Mouse (Mus musculus): ENCODE measurements around the gene Zc3h6. TPM values are rescaled to one million over a fixed set of nuclear protein-coding genes. Genes with fewer than 3 reads are reported as not detected.

Zc3h6 gene
- polyA plus RNA-seq, 1 experiment: 5.4 TPM

DNA sequence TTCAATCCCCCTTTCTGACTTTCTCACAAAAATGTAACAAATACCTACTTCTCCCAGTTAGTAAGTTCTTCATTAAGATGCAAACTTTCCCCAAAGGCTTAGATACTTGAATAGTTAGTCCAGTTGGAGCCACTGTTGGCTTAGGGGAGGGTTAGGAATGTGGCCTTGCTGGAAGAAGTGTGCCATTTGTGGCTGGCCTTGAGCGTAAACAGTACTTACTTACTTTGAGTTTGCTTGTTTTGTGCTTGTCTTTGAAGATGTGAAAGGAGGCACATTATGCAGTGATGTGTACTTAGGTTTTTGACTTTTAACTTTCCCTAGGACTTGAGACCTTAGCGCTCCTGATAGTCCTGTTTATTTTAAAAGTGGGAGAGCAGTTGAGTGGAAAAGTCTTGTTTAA, 52.9 kb downstream of the Zc3h6 start:
- Histone ChIP-seq H3K4me1 (ENCODE audit: control insufficient read depth, insufficient read depth, low read length) (peaks cover 2% of the 10 kb centered on the region; the same call in 1 of the 2 replicates), H3K27ac (ENCODE audit: insufficient read depth, low read depth, low read length) (no peak overlapping the region), H3K4me3 (ENCODE audit: insufficient read depth, low read length) (no peak overlapping the region)
- TF ChIP-seq POLR2A (IDR thresholded peaks at IDR 0.05; ENCODE audit: borderline replicate concordance, low read depth, low read length): no peak
- TF ChIP-seq CTCF (IDR thresholded peaks at IDR 0.05; ENCODE audit: low read depth, low read length): no peak

DNA sequence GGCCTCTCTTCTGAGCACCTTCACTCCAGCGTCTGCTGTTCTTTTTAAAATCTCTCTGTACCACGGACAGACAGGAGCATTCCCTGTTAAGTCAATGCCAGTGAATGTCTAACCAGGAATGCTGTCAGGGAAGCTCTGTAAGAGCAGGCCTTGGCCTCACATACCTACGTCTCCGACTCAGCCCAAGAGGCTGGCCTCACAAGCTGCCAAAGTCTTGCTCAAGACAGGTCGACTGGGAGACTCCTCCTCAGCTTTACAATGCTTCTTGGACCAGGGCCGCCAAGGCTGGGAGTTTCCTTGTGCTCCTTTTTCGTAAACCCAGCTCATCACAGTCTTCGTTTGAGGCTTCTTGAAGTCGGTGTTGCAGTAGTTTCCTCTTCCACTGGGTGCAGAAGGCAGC, 57.6 kb downstream of the Zc3h6 start:
- H3K4me3 ChIP-seq (ENCODE audit: insufficient read depth, low read length): no peak overlapping the region
- no peaks in the 10 kb centered on the region for H3K4me1 ChIP-seq (ENCODE audit: control insufficient read depth, insufficient read depth, low read length)
- TF ChIP-seq POLR2A (IDR thresholded peaks at IDR 0.05; ENCODE audit: borderline replicate concordance, low read depth, low read length): no peak
- no peak for TF ChIP-seq CTCF (IDR thresholded peaks at IDR 0.05; ENCODE audit: low read depth, low read length)
- H3K27ac ChIP-seq (ENCODE audit: insufficient read depth, low read depth, low read length): no peak overlapping the region

DNA sequence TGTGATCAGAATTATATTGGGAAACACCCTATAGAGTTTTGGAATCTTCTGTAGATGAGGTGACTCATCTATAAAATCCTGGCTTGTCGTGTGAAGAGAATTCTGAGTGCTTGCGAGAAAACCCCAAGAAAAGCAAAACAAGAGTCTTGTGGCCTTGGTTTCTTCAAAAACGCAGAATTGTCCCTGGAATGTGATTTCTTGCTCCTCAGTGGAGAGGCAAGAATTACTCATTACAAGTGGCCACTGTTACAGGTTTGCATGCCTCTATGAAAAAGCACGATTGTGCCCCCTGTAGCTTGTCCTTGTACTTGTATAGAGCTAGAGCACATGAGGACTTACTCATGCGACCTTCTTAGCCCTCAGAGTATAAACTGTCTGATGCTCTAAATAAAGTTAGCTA, 68.2 kb downstream of the Zc3h6 start:
- Histone ChIP-seq H3K4me1 (ENCODE audit: control insufficient read depth, insufficient read depth, low read length) (peaks cover 2% of the 10 kb centered on the region), H3K4me3 (ENCODE audit: insufficient read depth, low read length) (no peak overlapping the region), H3K27ac (ENCODE audit: insufficient read depth, low read depth, low read length) (no peak overlapping the region)
- TF ChIP-seq POLR2A (IDR thresholded peaks at IDR 0.05; ENCODE audit: borderline replicate concordance, low read depth, low read length): no peak
- TF ChIP-seq CTCF (IDR thresholded peaks at IDR 0.05; ENCODE audit: low read depth, low read length): no peak

DNA sequence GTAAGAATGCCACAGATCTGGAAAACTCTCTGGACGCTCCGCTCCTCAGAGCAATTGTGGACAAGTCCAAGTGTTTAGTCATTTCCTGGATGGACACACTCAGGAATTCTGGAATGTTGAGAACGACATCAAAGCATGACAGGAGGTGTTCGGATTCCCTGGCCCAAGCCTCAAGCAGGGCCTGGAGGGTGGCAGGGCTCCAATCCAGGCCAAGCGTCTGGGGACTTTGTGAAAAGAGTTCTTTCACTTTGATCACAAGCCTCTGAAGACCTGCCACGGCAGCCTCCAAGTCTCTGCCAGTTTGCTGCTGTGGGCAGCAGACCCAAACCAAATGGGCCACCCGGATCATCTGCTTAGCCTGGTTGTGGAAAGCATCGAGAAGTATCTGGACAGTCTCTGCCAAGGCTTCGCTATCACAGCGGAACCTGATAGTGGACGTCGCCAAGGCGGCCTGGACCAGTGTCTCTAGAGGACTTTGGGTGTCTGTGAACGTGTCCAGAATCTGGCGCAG, 71.3 kb downstream of the Zc3h6 start:
- H3K4me1 ChIP-seq (ENCODE audit: control insufficient read depth, insufficient read depth, low read length): peaks cover 8% of the 10 kb centered on the region
- TF ChIP-seq CTCF (IDR thresholded peaks at IDR 0.05; ENCODE audit: low read depth, low read length) (no peak), POLR2A (IDR thresholded peaks at IDR 0.05; ENCODE audit: borderline replicate concordance, low read depth, low read length) (no peak)
- no peak overlapping the region for H3K27ac ChIP-seq (ENCODE audit: insufficient read depth, low read depth, low read length)
- H3K4me3 ChIP-seq (ENCODE audit: insufficient read depth, low read length): peak overlapping the region; percentile 53

DNA sequence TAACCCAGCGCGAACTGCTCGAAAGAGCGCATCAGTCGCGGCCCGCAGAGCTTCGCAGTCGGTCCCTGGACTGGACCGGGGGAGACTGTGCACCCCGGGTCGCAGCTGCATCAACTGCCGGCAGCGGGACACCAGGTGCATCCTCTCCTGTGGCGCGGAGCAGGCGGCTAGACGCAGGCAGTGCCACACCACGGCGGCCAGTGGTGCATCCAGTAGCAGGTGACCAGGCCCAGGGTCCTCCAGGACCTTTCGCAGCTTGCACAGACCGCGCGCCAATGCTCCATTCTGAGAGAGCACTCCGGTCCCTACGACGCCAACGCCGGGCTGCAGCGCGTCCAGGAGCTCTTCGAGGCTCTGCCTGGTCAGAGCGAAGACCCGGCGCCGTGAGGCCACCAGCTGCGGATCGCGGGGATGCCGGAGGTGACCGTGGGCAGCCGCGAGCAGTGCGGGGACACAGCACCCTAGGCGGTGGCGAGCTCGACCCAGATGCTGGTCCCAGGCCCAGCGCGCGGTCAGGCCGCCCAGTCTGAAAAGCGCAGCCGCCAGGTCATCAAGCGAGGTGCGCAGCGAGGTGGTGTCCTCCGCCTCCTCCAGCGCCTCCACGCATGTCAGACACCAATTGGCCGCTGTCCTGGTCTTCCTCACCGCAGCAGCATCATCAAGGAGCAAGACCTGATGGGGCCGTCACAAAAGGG, 71.9 kb downstream of the Zc3h6 start:
- peak overlapping the region; percentile 53 for H3K4me3 ChIP-seq (ENCODE audit: insufficient read depth, low read length)
- TF ChIP-seq CTCF (IDR thresholded peaks at IDR 0.05; ENCODE audit: low read depth, low read length) (no peak), POLR2A (IDR thresholded peaks at IDR 0.05; ENCODE audit: borderline replicate concordance, low read depth, low read length) (no peak)
- no peak overlapping the region for H3K27ac ChIP-seq (ENCODE audit: insufficient read depth, low read depth, low read length)
- peaks cover 8% of the 10 kb centered on the region for H3K4me1 ChIP-seq (ENCODE audit: control insufficient read depth, insufficient read depth, low read length)

DNA sequence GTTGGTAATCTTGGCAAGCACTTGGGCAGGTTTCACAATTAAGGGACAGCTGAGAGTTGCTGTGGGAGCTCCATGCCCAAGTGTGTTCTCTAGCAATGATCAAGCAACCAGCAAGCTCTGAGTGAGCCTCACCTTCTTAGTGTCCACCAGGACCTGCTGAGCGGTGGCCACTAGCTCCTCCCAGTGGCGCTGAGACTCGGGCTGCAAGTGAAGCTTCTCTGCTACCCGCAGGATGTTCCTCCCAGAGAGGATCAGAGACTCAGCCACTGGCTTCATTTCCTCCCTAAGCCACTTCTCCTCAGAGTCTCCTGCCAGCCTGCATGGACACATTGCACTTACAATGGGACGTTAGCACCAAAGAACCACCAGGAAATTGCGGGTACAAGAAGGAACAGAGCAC, 73.4 kb downstream of the Zc3h6 start:
- TF ChIP-seq CTCF (IDR thresholded peaks at IDR 0.05; ENCODE audit: low read depth, low read length) (peak; percentile 41; the same call in 1 of the 2 replicates), POLR2A (IDR thresholded peaks at IDR 0.05; ENCODE audit: borderline replicate concordance, low read depth, low read length) (no peak)
- H3K27ac ChIP-seq (ENCODE audit: insufficient read depth, low read depth, low read length): no peak overlapping the region
- no peak overlapping the region for H3K4me3 ChIP-seq (ENCODE audit: insufficient read depth, low read length)
- H3K4me1 ChIP-seq (ENCODE audit: control insufficient read depth, insufficient read depth, low read length): peaks cover 8% of the 10 kb centered on the region

DNA sequence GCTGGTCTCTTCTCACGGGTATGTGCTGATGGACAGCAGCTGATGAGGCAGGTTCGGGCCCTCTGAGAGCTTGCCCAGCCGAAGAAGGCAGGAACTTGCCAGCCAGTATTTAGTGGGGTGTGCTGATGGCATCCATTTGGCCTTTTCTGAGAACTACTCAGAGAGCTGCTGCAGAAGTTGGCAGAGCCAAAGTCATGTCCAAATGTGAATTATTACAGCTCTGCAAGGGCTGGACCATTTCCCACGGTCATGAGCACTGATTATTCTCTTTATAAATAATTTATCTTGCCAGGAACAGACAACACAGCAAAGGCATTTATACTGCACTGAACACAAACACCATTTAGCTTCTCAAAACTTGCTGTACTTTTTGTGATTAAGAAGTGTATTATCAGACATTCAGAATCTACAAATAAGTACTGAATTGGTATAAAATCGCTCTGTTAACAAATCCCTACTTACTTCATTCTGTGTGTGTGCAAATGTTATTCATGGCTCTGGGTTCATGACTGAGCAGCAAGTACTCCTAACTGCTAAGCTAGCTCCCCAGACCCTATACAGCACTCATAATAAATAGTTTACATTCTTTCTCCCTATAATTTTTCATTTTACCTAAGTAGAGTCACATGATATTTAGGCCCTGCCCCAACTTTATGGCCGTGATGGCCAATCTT, 79.1 kb downstream of the Zc3h6 start:
- H3K27ac ChIP-seq (ENCODE audit: insufficient read depth, low read depth, low read length): no peak overlapping the region
- TF ChIP-seq POLR2A (IDR thresholded peaks at IDR 0.05; ENCODE audit: borderline replicate concordance, low read depth, low read length) (no peak), CTCF (IDR thresholded peaks at IDR 0.05; ENCODE audit: low read depth, low read length) (no peak)
- H3K4me1 ChIP-seq (ENCODE audit: control insufficient read depth, insufficient read depth, low read length): no peaks in the 10 kb centered on the region
- H3K4me3 ChIP-seq (ENCODE audit: insufficient read depth, low read length): no peak overlapping the region

DNA sequence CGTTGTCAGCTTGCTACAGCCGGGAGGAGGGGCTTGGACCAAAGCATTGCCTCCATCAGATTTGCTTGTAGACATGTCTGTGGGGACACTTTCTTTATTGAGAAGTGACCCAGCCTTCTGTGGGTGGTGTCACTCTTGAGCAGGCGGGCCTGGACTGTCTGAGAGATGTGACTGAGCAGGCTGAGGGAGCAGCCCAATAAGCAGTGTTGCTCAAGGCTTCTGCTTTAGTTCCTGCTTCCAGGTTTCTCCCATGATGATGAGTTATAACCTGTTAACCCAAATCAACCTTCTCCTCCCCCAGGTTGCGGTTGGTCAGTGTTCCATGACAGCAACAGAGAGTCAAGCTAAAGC, 79.6 kb downstream of the Zc3h6 start:
- Histone ChIP-seq H3K27ac (ENCODE audit: insufficient read depth, low read depth, low read length) (no peak overlapping the region), H3K4me1 (ENCODE audit: control insufficient read depth, insufficient read depth, low read length) (no peaks in the 10 kb centered on the region), H3K4me3 (ENCODE audit: insufficient read depth, low read length) (no peak overlapping the region)
- TF ChIP-seq CTCF (IDR thresholded peaks at IDR 0.05; ENCODE audit: low read depth, low read length) (no peak), POLR2A (IDR thresholded peaks at IDR 0.05; ENCODE audit: borderline replicate concordance, low read depth, low read length) (no peak)

DNA sequence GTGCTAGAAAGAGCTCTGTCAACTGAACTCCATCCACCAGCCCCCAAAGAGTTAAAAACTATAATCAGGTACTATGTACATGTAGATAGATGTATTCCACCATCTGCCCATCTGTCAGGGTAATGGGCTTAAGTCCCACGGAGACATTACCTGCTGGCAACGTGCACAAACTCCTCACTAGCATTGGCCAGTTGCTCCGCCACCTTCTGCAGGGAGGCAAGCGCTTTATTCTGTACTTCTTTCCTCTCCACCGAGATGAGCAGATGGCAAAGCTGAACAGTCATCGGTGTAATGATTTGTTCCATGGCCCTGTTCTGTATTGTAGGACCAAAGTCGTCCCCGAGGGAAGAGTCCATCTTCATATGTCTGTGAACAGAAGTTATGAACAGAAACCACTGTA, 80.6 kb downstream of the Zc3h6 start, which contains the start of gene Vinac1:
TSS of gene Vinac1 (minus strand) at position 362 of the 400 bp plus-strand sequence.
- Histone ChIP-seq H3K27ac (ENCODE audit: insufficient read depth, low read depth, low read length) (no peak within 1 kb of the TSS), H3K4me3 (ENCODE audit: insufficient read depth, low read length) (no peak within 1 kb of the TSS), H3K4me1 (ENCODE audit: control insufficient read depth, insufficient read depth, low read length) (no peaks in the 10 kb centered on the region)
- TF ChIP-seq POLR2A (IDR thresholded peaks at IDR 0.05; ENCODE audit: borderline replicate concordance, low read depth, low read length): no peak
- TF ChIP-seq CTCF (IDR thresholded peaks at IDR 0.05; ENCODE audit: low read depth, low read length): no peak

DNA sequence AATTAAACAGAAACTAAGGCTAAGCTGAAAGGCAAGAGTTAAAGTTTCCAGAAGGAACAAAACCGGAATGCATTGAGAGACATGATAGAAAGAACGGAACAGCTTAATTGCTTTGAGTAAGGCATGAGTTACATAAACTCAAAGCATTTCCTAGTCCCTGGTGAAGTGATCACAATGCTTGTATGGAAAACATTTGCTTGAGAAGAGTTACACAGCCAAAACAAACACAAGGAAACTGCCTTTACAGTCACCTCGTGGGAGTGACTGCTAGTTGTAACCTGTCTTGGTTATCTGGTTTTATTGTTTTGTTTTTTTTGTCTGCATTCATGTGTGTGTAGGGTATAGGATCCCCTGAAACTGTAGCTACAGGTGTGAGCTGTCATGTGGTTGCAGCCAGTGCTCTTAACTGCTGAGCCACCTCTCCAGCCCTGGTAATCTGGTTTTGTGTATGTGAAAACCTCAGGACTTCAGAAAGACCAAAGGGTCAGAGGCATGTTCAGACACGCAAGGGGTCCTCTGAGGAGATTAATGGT, 85.3 kb downstream of the Zc3h6 start:
- no peaks in the 10 kb centered on the region for H3K4me1 ChIP-seq (ENCODE audit: control insufficient read depth, insufficient read depth, low read length)
- no peak overlapping the region for H3K27ac ChIP-seq (ENCODE audit: insufficient read depth, low read depth, low read length)
- no peak overlapping the region for H3K4me3 ChIP-seq (ENCODE audit: insufficient read depth, low read length)
- TF ChIP-seq CTCF (IDR thresholded peaks at IDR 0.05; ENCODE audit: low read depth, low read length): no peak
- TF ChIP-seq POLR2A (IDR thresholded peaks at IDR 0.05; ENCODE audit: borderline replicate concordance, low read depth, low read length): no peak
